Mouse (Mus musculus) liver, embryonic 11.5 days (tissue): ENCODE results near the gene Acbd4. TPM values are rescaled to one million over a fixed set of nuclear protein-coding genes. Genes with fewer than 3 reads are reported as not detected.

Experiments
- ATAC-seq: fragments of 200-750 bp; cut with Nextera tagmentation; replicated peaks from 2 replicates; pipeline ENCODE4 v1.8.0; 2017; ENCODE audit warnings: moderate number of reproducible peaks, mild to moderate bottlenecking, moderate TSS enrichment, moderate library complexity; ENCODE audit not compliant: low FRiP score
- DNase-seq: peaks from one replicate; pipeline ENCODE4 v3.0.0-alpha.2; 2017; ENCODE audit warnings: low spot score
- H3K27ac ChIP-seq: fragments of 300-500 bp; sonication (generic); 2 replicates; pipeline ENCODE4 v1.5.1; 2014; ENCODE audit warnings: mild to moderate bottlenecking, low read depth, low read length, control low read depth
- H3K27me3 ChIP-seq: fragments of 300-500 bp; sonication (generic); replicated peaks from 2 replicates; pipeline ENCODE4 v1.6.1; 2014; ENCODE audit warnings: low read length, mixed read lengths; ENCODE audit not compliant: control insufficient read depth, insufficient read depth
- H3K36me3 ChIP-seq: fragments of 300-500 bp; sonication (generic); 2 replicates; pipeline ENCODE4 v1.6.1; 2014; ENCODE audit warnings: mild to moderate bottlenecking, low read length, moderate library complexity, mixed read lengths; ENCODE audit not compliant: control insufficient read depth, insufficient read depth
- H3K4me1 ChIP-seq: fragments of 300-500 bp; sonication (generic); replicated peaks from 2 replicates; pipeline ENCODE4 v1.6.1; 2014; ENCODE audit warnings: low read length, mixed read lengths; ENCODE audit not compliant: control insufficient read depth, insufficient read depth
- H3K4me2 ChIP-seq: fragments of 300-500 bp; sonication (generic); 2 replicates; pipeline ENCODE4 v1.6.1; 2014; ENCODE audit warnings: mild to moderate bottlenecking, control low read depth, moderate library complexity
- H3K4me3 ChIP-seq: fragments of 300-500 bp; sonication (generic); 2 replicates; pipeline ENCODE4 v1.5.1; 2014; ENCODE audit warnings: low read depth, low read length, control low read depth
- H3K9ac ChIP-seq: fragments of 300-500 bp; sonication (generic); 2 replicates; pipeline ENCODE4 v1.6.1; 2014; ENCODE audit warnings: low read depth, low read length, control low read depth
- H3K9me3 ChIP-seq: fragments of 300-500 bp; sonication (generic); 2 replicates; pipeline ENCODE4 v1.6.1; 2016; ENCODE audit warnings: low read length, inconsistent platforms, mixed read lengths; ENCODE audit not compliant: control insufficient read depth
- WGBS: fragments of 180-500 bp; shearing (Covaris S2); extraction: QIAGEN DNeasy Blood & Tissue Kit; methylation state at CpG from one replicate; pipeline ENCODE4 v1.1.7; 2014; 5-methylcytosine and 5-hydroxymethylcytosine counted together
- polyA plus RNA-seq: library from polyadenylated mRNA; unstranded; fragments of >200 nt; fragmentation: Nextera tagmentation; extraction: Ambion mirVana; gene quantifications from 2 replicates; pipeline ENCODE4 v1.2.1, GENCODE M21; 2014

Gene Acbd4
- polyA plus RNA-seq, 1 experiment from 2014 or later = 30.7 TPM

- DNase-seq (no peak), ATAC-seq (no peak)
- Histone ChIP-seq H3K9me3 (no peaks in the 10 kb centered on the region), H3K4me1 (peaks cover 9% of the 10 kb centered on the region), H3K9ac (no peak overlapping the region), H3K36me3 (no peaks in the 10 kb centered on the region), H3K27ac (no peak overlapping the region), H3K27me3 (peaks cover 22% of the 10 kb centered on the region), H3K4me2 (no peak overlapping the region), H3K4me3 (no peak overlapping the region)
- 83% methylated on average over 6 of the region's 6 CpGs for WGBS
These were observed 5.7 kb upstream of the Acbd4 start for GRCm38 (mm10) chr11:103095801-103096200.

DNA sequence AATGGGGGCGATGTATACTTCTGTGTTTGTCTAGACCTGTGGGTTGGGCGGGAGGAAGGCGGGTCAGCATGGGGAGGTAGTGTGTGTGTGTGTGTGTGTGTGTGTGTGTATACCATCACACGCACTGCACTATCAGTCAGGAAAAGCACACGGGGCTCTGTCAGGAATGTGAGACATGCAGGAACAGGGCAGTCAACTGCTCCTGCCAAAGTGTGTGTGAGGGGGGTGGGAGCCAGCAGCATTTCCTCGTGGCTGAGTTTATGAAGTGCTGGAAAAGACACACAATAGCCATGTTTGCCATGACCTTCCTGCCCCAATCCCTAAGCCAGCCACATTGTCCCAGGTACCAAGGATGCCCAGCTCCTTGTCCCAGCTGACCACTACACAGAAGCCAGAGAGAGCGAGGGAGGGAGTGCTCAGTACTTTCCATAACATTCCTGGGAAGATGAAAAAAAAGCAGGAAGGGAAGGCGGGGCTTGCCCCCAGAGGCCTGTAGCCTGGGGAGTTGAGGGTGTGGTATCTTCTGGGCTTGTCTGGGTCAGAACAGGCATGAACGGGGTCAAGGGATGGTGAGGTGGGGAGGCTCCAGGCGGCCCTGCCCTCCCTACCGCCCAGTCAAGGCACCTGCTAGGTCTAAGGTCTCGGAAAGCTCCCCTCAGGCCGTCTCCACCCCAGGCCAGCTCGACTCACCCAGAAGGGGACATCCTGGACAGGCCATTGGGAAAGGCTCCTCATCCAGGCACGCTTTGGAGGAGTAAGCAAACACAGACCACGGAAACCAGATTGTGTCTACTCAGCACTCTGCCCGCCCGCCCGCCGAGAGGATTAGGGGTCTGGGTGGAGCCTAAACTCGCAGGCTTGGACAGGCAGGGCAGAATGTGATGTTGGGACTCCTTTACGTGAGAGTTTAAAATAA, 4.2 kb upstream of the Acbd4 start:
- peak overlapping the region; percentile 26 for H3K4me2 ChIP-seq
- H3K4me1 ChIP-seq = peaks cover 17% of the 10 kb centered on the region
- H3K9ac ChIP-seq = no peak overlapping the region

GRCm38 (mm10) chr11:103098531-103099190, 2.8 kb upstream of the Acbd4 start:
- Histone ChIP-seq H3K4me3 (no peak overlapping the region), H3K27ac (no peak overlapping the region), H3K4me2 (no peak overlapping the region), H3K36me3 (no peaks in the 10 kb centered on the region), H3K9me3 (no peaks in the 10 kb centered on the region), H3K9ac (no peak overlapping the region), H3K4me1 (peaks cover 24% of the 10 kb centered on the region), H3K27me3 (peaks cover 36% of the 10 kb centered on the region)
- 79% methylated on average over 11 of the region's 11 CpGs for WGBS
- DNase-seq (no peak), ATAC-seq (no peak)

More for the DNA sequence above, 4.2 kb upstream of the Acbd4 start:
- no peak overlapping the region; the same call in 1 of the 2 replicates for H3K27ac ChIP-seq
- H3K9me3 ChIP-seq = no peaks in the 10 kb centered on the region
- no peaks in the 10 kb centered on the region for H3K36me3 ChIP-seq
- no peak overlapping the region for H3K4me3 ChIP-seq
- DNase-seq (no peak), ATAC-seq (no peak)
- H3K27me3 ChIP-seq = peaks cover 36% of the 10 kb centered on the region
- 31% methylated on average over 22 of the region's 22 CpGs for WGBS

DNA sequence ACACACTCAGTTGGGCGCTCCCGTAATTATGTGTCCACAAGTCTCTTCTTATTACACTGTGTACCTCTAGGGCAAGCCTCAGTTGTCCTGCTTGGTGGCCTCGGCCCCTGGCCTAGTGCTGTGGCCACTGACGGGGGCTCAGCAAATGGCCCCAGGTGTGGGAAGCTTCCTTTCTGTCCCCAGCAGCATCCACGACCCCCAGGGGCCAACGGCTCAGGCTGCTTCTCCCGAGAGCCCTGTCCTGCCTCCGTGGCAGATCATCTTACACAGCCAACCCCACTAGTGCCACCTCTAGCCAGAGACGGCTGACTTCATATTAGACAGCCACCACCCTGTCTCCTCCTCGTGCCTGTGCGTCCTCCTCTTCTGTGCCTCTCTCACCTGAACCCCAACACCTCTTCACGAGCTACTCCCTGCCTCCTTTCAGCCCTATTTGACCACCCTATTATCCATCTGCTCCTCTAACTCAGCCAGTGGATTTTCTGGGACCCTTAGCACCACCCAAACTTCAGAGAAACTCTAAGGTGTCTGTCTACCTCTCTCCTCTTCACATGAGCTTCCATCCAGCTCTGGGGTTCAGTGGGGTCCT, 2.0 kb upstream of the Acbd4 start:
- Histone ChIP-seq H3K4me3 (no peak overlapping the region), H3K9me3 (no peaks in the 10 kb centered on the region), H3K4me2 (no peak overlapping the region), H3K9ac (no peak overlapping the region), H3K27me3 (peaks cover 36% of the 10 kb centered on the region), H3K36me3 (no peaks in the 10 kb centered on the region), H3K27ac (no peak overlapping the region), H3K4me1 (peaks cover 31% of the 10 kb centered on the region)
- 60% methylated on average over 12 of the region's 12 CpGs for WGBS
- no peak for ATAC-seq
- DNase-seq = no peak

DNA sequence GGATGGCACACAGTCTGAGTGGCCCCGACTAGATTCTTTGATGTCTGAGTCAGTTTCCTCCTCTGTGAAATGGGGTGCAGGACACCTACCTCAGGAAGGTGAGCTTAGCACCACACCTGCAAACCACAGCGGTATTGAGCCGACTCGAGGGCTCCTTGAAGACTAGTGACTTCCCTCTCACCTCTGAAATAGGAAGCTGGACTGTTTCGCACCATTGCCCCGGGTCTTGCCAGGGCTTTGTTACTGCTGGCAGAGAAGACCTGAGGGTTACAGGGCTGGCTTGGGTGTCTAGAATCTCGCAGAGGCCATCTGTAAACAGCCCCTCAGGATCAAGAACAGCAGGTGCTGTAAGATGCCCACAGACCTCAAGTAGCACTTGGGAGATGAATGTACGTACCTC, 1.1 kb upstream of the Acbd4 start:
- peaks cover 38% of the 10 kb centered on the region for H3K4me1 ChIP-seq
- WGBS = 61% methylated on average over 8 of the region's 8 CpGs
- H3K27ac ChIP-seq = no peak overlapping the region
- DNase-seq (no peak), ATAC-seq (no peak)
- no peaks in the 10 kb centered on the region for H3K9me3 ChIP-seq
- no peak overlapping the region for H3K4me3 ChIP-seq
- no peaks in the 10 kb centered on the region for H3K36me3 ChIP-seq
- H3K4me2 ChIP-seq = no peak overlapping the region
- peaks cover 36% of the 10 kb centered on the region for H3K27me3 ChIP-seq
- H3K9ac ChIP-seq = no peak overlapping the region

- Histone ChIP-seq H3K4me1 (peaks cover 53% of the 10 kb centered on the region), H3K36me3 (no peaks in the 10 kb centered on the region), H3K9me3 (no peaks in the 10 kb centered on the region), H3K4me3 (peak overlapping the region; percentile 70), H3K9ac (peak overlapping the region; percentile 47), H3K4me2 (peak overlapping the region; percentile 96), H3K27ac (no peak overlapping the region), H3K27me3 (peaks cover 36% of the 10 kb centered on the region)
- peak; percentile 13; the same call in 1 of the 2 replicates for ATAC-seq
- peak; percentile 62 for DNase-seq
- WGBS = 5% methylated on average over 30 of the region's 30 CpGs
These were observed 502 bp downstream of the Acbd4 start for GRCm38 (mm10) chr11:103101866-103102501.

GRCm38 (mm10) chr11:103102725-103103349, 1.4 kb downstream of the Acbd4 start:
- Histone ChIP-seq H3K27me3 (peaks cover 36% of the 10 kb centered on the region), H3K27ac (no peak overlapping the region), H3K9ac (peak overlapping the region; percentile 76)

DNA sequence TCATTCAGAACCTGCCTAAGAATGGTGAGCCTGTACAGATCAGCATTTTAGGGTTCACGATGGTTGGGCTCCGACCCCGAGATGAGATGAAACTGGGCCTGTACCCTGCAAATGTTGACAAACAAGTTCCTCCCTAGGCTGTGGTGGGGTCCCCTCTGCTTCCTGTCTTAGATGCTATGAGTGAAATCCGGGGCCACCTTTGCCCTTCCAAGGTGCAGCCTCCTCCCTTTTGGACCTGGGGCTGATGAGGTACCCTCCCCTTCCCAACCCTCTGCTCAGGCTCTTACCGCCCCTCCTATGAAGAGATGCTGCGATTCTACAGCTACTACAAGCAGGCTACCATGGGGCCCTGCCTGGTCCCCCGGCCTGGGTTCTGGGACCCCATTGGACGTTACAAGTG, 2.1 kb downstream of the Acbd4 start:
- peaks cover 47% of the 10 kb centered on the region for H3K4me1 ChIP-seq
- H3K9me3 ChIP-seq = no peaks in the 10 kb centered on the region
- H3K4me2 ChIP-seq = peak overlapping the region; percentile 96
- peaks cover 33% of the 10 kb centered on the region for H3K27me3 ChIP-seq
- peak overlapping the region; percentile 70 for H3K4me3 ChIP-seq
- WGBS = 50% methylated on average over 8 of the region's 8 CpGs
- no peak for ATAC-seq
- H3K36me3 ChIP-seq = no peaks in the 10 kb centered on the region
- peak overlapping the region; percentile 76 for H3K9ac ChIP-seq
- peak overlapping the region; percentile 69 for H3K27ac ChIP-seq
- DNase-seq = no peak

More at GRCm38 (mm10) chr11:103102725-103103349, 1.4 kb downstream of the Acbd4 start:
- H3K4me1 ChIP-seq = peaks cover 47% of the 10 kb centered on the region
- DNase-seq (peak; percentile 99), ATAC-seq (peak; percentile 89)
- H3K4me3 ChIP-seq = peak overlapping the region; percentile 70
- no peaks in the 10 kb centered on the region for H3K36me3 ChIP-seq
- H3K9me3 ChIP-seq = no peaks in the 10 kb centered on the region
- 1% methylated on average over 35 of the region's 35 CpGs for WGBS
- peak overlapping the region; percentile 96 for H3K4me2 ChIP-seq
